Mouse (Mus musculus) kidney, adult 11 months (tissue): Measurements from ENCODE around the gene Methig1.

Experiments
- DNase-seq: peaks from one replicate; pipeline ENCODE4 v3.0.0; 2022

Gene Methig1

GRCm38 (mm10) chr15:100424396-100425122 is 71.6 kb downstream of the Methig1 start, which contains the start of gene Slc11a2:
Gene Slc11a2, minus strand, starts transcription at chr15:100425072.
- peak; percentile 78 for DNase-seq

GRCm38 (mm10) chr15:100428296-100428905 is 75.5 kb downstream of the Methig1 start:
- no peak for DNase-seq

- DNase-seq: peak; percentile 69
Measured at GRCm38 (mm10) chr15:100429959-100430565, 77.1 kb downstream of the Methig1 start.

GRCm38 (mm10) chr15:100433234-100433633 is 80.3 kb downstream of the Methig1 start:
- DNase-seq: no peak
